Mouse (Mus musculus) frontal cortex, postnatal 36 days (tissue): ENCODE measurements around the gene Maml2.
A peak's percentile ranks its signal among the peaks of the same experiment; 100 is the strongest.

Experiments used
- DNase-seq, 2 experiments: peaks; one replicate each; pipeline ENCODE4 v3.0.0; 2022; ENCODE audit warnings: low spot score in 2 of 2

The Maml2 gene

GRCm38 (mm10) chr9:13716316-13717099 lies 418.8 kb downstream of the Maml2 start:
- DNase-seq = peak; percentile 77 to 87

DNA sequence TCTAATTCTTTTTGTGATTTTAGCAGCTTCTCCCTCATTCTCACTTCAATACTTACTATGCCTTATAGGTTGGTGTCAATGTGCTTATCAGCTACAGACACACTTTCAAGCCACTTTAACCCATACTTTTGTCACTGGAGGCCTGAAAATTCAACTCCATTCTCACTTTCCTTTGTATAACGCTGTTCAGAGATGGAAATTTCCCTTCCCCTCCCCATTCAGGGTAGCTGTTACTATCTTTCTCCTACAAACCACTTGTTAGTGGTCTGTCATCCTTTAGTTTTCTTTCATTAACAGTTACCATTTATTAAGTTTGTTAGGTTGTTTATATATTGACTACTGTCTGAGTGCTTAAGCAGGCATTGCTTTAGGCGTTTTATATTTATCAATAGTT lies 450.6 kb downstream of the Maml2 start, which contains the start of gene Mtmr2:
TSS of gene Mtmr2 (plus strand) at position 7 of the 394 bp plus-strand sequence.
- no peak for DNase-seq

GRCm38 (mm10) chr9:13748798-13749674 lies 451.3 kb downstream of the Maml2 start:
- DNase-seq = peak; percentile 96

- DNase-seq = no peak
Measured at GRCm38 (mm10) chr9:13749675-13749998, 451.9 kb downstream of the Maml2 start.

DNA sequence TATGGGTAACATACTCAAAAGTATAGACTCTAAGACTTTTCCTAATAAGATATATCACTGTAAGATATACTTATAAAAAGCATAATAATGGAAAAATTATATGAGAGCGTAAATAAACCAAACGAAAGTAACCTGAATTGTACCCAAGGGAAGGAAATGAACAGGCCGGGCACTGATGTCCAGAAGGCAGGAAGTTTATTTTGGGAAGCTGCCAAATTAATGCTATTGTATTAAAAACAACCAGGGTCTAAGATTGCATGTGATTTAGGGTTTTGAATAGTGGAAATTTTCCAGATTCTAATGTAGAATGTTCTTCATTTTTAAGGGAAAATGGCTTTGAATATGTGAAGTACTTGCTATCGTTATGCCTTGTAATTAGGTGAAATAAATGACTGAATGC lies 454.8 kb downstream of the Maml2 start:
- DNase-seq = no peak
